Mouse (Mus musculus) liver, embryonic 11.5 days (tissue): ENCODE measurements around the gene Plekhg2. TPM values are rescaled to one million over a fixed set of nuclear protein-coding genes. Genes with fewer than 3 reads are reported as not detected.

Experiments used
- ATAC-seq: fragments of 200-750 bp; cut with Nextera tagmentation; replicated peaks from 2 replicates; pipeline ENCODE4 v1.8.0; 2017; ENCODE audit warnings: moderate number of reproducible peaks, mild to moderate bottlenecking, moderate TSS enrichment, moderate library complexity; ENCODE audit not compliant: low FRiP score
- DNase-seq: peaks from one replicate; pipeline ENCODE4 v3.0.0-alpha.2; 2017; ENCODE audit warnings: low spot score
- H3K27ac ChIP-seq: fragments of 300-500 bp; sonication (generic); 2 replicates; pipeline ENCODE4 v1.5.1; 2014; ENCODE audit warnings: mild to moderate bottlenecking, low read depth, low read length, control low read depth
- H3K27me3 ChIP-seq: fragments of 300-500 bp; sonication (generic); replicated peaks from 2 replicates; pipeline ENCODE4 v1.6.1; 2014; ENCODE audit warnings: low read length, mixed read lengths; ENCODE audit not compliant: control insufficient read depth, insufficient read depth
- H3K36me3 ChIP-seq: fragments of 300-500 bp; sonication (generic); 2 replicates; pipeline ENCODE4 v1.6.1; 2014; ENCODE audit warnings: mild to moderate bottlenecking, low read length, moderate library complexity, mixed read lengths; ENCODE audit not compliant: control insufficient read depth, insufficient read depth
- H3K4me1 ChIP-seq: fragments of 300-500 bp; sonication (generic); replicated peaks from 2 replicates; pipeline ENCODE4 v1.6.1; 2014; ENCODE audit warnings: low read length, mixed read lengths; ENCODE audit not compliant: control insufficient read depth, insufficient read depth
- H3K4me2 ChIP-seq: fragments of 300-500 bp; sonication (generic); 2 replicates; pipeline ENCODE4 v1.6.1; 2014; ENCODE audit warnings: mild to moderate bottlenecking, control low read depth, moderate library complexity
- H3K4me3 ChIP-seq: fragments of 300-500 bp; sonication (generic); 2 replicates; pipeline ENCODE4 v1.5.1; 2014; ENCODE audit warnings: low read depth, low read length, control low read depth
- H3K9ac ChIP-seq: fragments of 300-500 bp; sonication (generic); 2 replicates; pipeline ENCODE4 v1.6.1; 2014; ENCODE audit warnings: low read depth, low read length, control low read depth
- H3K9me3 ChIP-seq: fragments of 300-500 bp; sonication (generic); 2 replicates; pipeline ENCODE4 v1.6.1; 2016; ENCODE audit warnings: low read length, inconsistent platforms, mixed read lengths; ENCODE audit not compliant: control insufficient read depth
- WGBS: fragments of 180-500 bp; shearing (Covaris S2); extraction: QIAGEN DNeasy Blood & Tissue Kit; methylation state at CpG from one replicate; pipeline ENCODE4 v1.1.7; 2014; 5-methylcytosine and 5-hydroxymethylcytosine counted together
- polyA plus RNA-seq: library from polyadenylated mRNA; unstranded; fragments of >200 nt; fragmentation: Nextera tagmentation; extraction: Ambion mirVana; gene quantifications from 2 replicates; pipeline ENCODE4 v1.2.1, GENCODE M21; 2014

The Plekhg2 gene
- polyA plus RNA-seq, 1 experiment from 2014 or later, result 34.4 TPM

DNA sequence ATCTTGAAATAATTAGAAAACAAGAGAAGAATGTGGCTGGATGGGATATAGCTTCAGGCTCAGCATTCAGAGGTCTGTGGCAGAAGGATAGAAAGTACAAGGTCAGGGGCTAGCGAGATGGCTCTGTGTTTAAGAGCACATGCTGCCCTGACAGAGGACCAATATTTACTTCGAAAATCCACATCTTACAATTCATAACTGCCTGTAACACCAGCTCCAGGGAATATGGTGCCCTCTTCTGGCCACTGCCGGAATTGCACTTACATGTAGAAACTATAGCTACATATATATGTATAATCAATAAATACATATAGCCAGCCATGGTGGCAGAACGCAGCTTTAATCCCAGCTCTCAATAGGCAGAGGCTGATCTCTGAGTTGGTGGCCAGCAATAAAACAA, 27.8 kb downstream of the Plekhg2 start:
- Histone ChIP-seq H3K27me3 (no peaks in the 10 kb centered on the region), H3K9me3 (no peaks in the 10 kb centered on the region), H3K9ac (peak overlapping the region; percentile 46), H3K4me1 (peaks cover 7% of the 10 kb centered on the region), H3K4me2 (no peak overlapping the region), H3K27ac (no peak overlapping the region; the same call in 1 of the 2 replicates), H3K36me3 (no peaks in the 10 kb centered on the region), H3K4me3 (no peak overlapping the region)
- 6% methylated on average over 4 of the region's 4 CpGs for WGBS
- ATAC-seq, result peak; percentile 40; the same call in 1 of the 2 replicates
- peak; percentile 69 for DNase-seq

GRCm38 (mm10) chr7:28341381-28341780, 31.0 kb downstream of the Plekhg2 start:
- DNase-seq (no peak), ATAC-seq (no peak)
- WGBS, result 42% methylated on average over 7 of the region's 7 CpGs
- Histone ChIP-seq H3K36me3 (no peaks in the 10 kb centered on the region), H3K27ac (no peak overlapping the region), H3K4me3 (no peak overlapping the region), H3K9ac (no peak overlapping the region), H3K9me3 (no peaks in the 10 kb centered on the region), H3K27me3 (no peaks in the 10 kb centered on the region), H3K4me2 (no peak overlapping the region), H3K4me1 (peaks cover 8% of the 10 kb centered on the region)

- DNase-seq, result no peak
- peak overlapping the region; percentile 96 for H3K4me2 ChIP-seq
- H3K9me3 ChIP-seq, result no peaks in the 10 kb centered on the region
- H3K27me3 ChIP-seq, result no peaks in the 10 kb centered on the region
- WGBS, result 54% methylated on average over 19 of the region's 19 CpGs
- H3K36me3 ChIP-seq, result peaks cover 4% of the 10 kb centered on the region; the same call in 1 of the 2 replicates
- H3K27ac ChIP-seq, result peak overlapping the region; percentile 88
- peaks cover 8% of the 10 kb centered on the region for H3K4me1 ChIP-seq
- peak overlapping the region; percentile 96 for H3K9ac ChIP-seq
- ATAC-seq, result peak; percentile 13
- H3K4me3 ChIP-seq, result peak overlapping the region; percentile 99
Measured at GRCm38 (mm10) chr7:28339213-28339917, 33.0 kb downstream of the Plekhg2 start.

DNA sequence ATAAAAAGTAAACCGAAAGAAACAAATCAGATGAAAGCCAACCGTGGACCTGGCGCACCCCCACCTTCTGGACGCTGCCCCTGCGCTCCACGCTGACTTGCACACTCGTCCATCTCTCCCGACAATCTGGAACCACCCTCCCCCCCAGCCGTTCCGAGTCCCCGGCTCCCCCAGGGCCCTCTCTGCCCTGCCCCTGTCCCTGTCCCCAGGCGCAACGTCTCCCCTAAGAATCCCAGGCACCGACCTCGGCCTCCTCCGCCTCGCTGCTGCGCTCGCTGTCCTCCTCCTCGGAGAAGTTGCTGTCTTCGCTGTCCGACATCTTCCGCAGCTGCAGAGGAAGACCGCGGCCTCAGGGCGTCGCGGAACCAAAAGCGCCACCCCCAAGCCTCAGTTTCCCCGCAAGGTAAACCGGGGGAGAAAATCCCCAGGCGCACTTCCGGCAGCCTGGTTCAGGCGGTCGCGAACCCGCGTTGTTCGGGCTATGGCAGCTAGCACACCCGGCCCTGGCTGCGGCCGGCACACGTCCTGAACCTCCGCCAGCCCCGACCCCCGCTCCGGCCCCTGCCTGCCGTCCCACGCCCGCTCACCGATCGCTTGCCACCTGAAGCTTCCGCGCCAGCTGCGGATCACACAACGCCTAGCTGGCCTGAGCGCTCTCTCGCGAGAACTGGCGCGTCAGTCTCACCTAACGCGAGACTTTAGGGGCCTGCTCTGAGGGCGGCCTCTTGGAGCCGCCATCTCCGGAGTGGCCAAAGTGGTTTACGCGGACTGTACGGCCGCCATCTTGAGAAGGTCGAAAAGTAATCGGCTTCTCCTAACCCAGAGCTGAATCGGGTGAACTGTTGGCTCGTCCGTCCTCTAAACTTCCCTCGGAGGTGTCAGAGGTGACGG, 34.0 kb downstream of the Plekhg2 start, which contains the start of gene Supt5:
Gene Supt5, minus strand, starts transcription at position 639 of the 891 bp plus-strand sequence.
- Histone ChIP-seq H3K36me3 (peaks cover 4% of the 10 kb centered on the region; the same call in 1 of the 2 replicates), H3K4me3 (peak within 1 kb of the TSS; percentile 99), H3K27ac (peak within 1 kb of the TSS; percentile 88), H3K4me2 (peak within 1 kb of the TSS; percentile 96), H3K9ac (peak within 1 kb of the TSS; percentile 96), H3K4me1 (peaks cover 8% of the 10 kb centered on the region), H3K9me3 (no peaks in the 10 kb centered on the region), H3K27me3 (no peaks in the 10 kb centered on the region)
- ATAC-seq (peak; percentile 98), DNase-seq (peak; percentile 90)
- WGBS, result under 1% methylated on average over 77 of the region's 77 CpGs

GRCm38 (mm10) chr7:28335471-28335870, 36.9 kb downstream of the Plekhg2 start:
- H3K9ac ChIP-seq, result no peak overlapping the region
- WGBS, result 85% methylated on average over 2 of the region's 2 CpGs
- no peak for ATAC-seq

DNA sequence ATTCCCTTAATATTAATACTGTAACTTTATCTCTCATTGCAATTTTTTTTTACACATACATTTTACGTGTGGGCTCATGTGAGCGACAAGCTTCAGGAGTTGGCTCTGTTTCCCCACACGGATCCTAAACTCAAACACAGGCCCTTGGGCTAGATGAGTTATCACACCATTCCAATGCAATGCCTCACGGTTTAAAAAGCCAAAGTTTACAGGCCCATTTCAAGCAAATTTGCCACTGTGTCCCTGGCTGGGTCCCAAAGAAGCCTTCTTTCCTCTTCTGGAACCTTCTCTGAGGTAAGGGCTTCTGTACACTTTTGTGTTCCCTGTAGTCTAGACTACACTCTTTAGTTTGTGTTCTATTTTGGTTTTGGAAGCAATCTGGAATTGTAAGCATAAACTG, 37.9 kb downstream of the Plekhg2 start:
- Histone ChIP-seq H3K27me3 (no peaks in the 10 kb centered on the region), H3K4me3 (no peak overlapping the region), H3K4me2 (no peak overlapping the region), H3K36me3 (peaks cover 23% of the 10 kb centered on the region), H3K4me1 (peaks cover 8% of the 10 kb centered on the region), H3K9ac (no peak overlapping the region), H3K27ac (no peak overlapping the region), H3K9me3 (no peaks in the 10 kb centered on the region)
- 87% methylated on average over 4 of the region's 4 CpGs for WGBS
- ATAC-seq (no peak), DNase-seq (no peak)

More at GRCm38 (mm10) chr7:28335471-28335870, 36.9 kb downstream of the Plekhg2 start:
- Histone ChIP-seq H3K36me3 (peaks cover 14% of the 10 kb centered on the region; the same call in 1 of the 2 replicates), H3K4me1 (peaks cover 8% of the 10 kb centered on the region), H3K27ac (no peak overlapping the region), H3K27me3 (no peaks in the 10 kb centered on the region), H3K4me3 (no peak overlapping the region), H3K4me2 (no peak overlapping the region), H3K9me3 (no peaks in the 10 kb centered on the region)
- no peak for DNase-seq

DNA sequence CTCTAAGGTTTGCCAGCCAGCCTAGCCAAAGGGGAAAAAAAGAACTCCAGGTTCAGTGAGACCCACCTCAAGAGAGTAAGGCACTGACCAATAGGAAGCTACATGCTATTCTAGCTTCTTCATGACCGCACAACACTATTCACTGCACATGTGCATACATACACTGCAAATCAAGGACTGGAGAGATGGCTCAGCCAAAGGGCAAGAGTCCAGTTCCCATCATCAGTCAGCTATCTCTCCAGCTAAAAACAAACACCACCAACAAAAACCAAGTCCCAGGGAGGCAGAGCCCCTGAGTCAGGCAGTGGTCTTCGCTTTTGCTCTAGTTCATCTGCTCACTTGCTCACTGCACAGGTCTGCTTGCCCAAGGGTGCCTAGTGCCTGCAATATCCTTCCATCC, 44.1 kb downstream of the Plekhg2 start:
- H3K9me3 ChIP-seq, result no peaks in the 10 kb centered on the region
- H3K4me3 ChIP-seq, result no peak overlapping the region
- DNase-seq (no peak), ATAC-seq (no peak)
- H3K4me2 ChIP-seq, result no peak overlapping the region
- no peaks in the 10 kb centered on the region for H3K4me1 ChIP-seq
- WGBS, result 93% methylated on average over 2 of the region's 2 CpGs
- peaks cover 62% of the 10 kb centered on the region for H3K36me3 ChIP-seq
- no peak overlapping the region for H3K9ac ChIP-seq
- no peaks in the 10 kb centered on the region for H3K27me3 ChIP-seq
- no peak overlapping the region for H3K27ac ChIP-seq

GRCm38 (mm10) chr7:28326457-28326856, 45.9 kb downstream of the Plekhg2 start:
- no peak overlapping the region for H3K4me3 ChIP-seq
- H3K4me1 ChIP-seq, result no peaks in the 10 kb centered on the region
- peaks cover 78% of the 10 kb centered on the region for H3K36me3 ChIP-seq
- no peak overlapping the region for H3K4me2 ChIP-seq
- no peak overlapping the region for H3K27ac ChIP-seq
- ATAC-seq, result no peak
- H3K9ac ChIP-seq, result no peak overlapping the region
- DNase-seq, result no peak
- WGBS, result 80% methylated on average over 4 of the region's 4 CpGs
- no peaks in the 10 kb centered on the region for H3K9me3 ChIP-seq
- H3K27me3 ChIP-seq, result no peaks in the 10 kb centered on the region
